Mouse (Mus musculus): ENCODE results near the gene Gm8773. TPM values are rescaled to one million over a fixed set of nuclear protein-coding genes. Genes with fewer than 3 reads are reported as not detected.

Gene Gm8773
- polyA plus RNA-seq, 1 experiment from 2014 or later: 0.95 TPM

DNA sequence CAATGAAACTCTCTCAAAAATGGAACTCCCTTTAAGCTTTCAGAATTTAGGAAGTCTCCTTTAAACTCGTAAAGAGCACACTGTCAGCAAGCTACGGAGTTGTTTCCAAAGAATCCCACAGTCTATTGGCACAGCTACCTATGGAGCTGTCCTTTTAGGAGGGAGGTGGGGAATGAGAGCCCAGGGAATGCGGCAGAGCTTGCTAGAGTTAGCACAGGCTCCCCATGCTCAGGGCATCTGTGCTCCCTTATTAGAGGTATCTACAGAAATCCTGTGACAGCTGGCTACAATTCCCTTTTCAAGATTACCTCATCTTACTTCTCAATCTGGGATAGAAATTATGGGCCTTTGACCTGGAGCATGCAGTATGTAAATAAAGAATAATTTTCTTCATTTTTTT lies 36.9 kb downstream of the Gm8773 start:
- Histone ChIP-seq H3K4me3 (no peak overlapping the region), H3K27ac (no peak overlapping the region), H3K4me2 (no peak overlapping the region), H3K36me3 (no peaks in the 10 kb centered on the region), H3K9me3 (no peaks in the 10 kb centered on the region), H3K27me3 (no peaks in the 10 kb centered on the region), H3K9ac (no peak overlapping the region), H3K4me1 (no peaks in the 10 kb centered on the region)
- no peak for ATAC-seq (ENCODE audit: insufficient number of reproducible peaks, low FRiP score, low TSS enrichment, low read depth)
- 41% methylated on average over 3 of the region's 3 CpGs for WGBS

- no peak overlapping the region for H3K4me2 ChIP-seq
- H3K36me3 ChIP-seq: no peaks in the 10 kb centered on the region
- WGBS: 49% methylated on average over 4 of the region's 4 CpGs
- no peaks in the 10 kb centered on the region for H3K27me3 ChIP-seq
- H3K4me3 ChIP-seq: no peak overlapping the region
- no peak overlapping the region for H3K9ac ChIP-seq
- H3K4me1 ChIP-seq: no peaks in the 10 kb centered on the region
- H3K27ac ChIP-seq: no peak overlapping the region
- H3K9me3 ChIP-seq: no peaks in the 10 kb centered on the region
- no peak for ATAC-seq (ENCODE audit: insufficient number of reproducible peaks, low FRiP score, low TSS enrichment, low read depth)
Observed at GRCm38 (mm10) chr5:5618329-5618728, 44.7 kb downstream of the Gm8773 start.

- no peaks in the 10 kb centered on the region for H3K4me1 ChIP-seq
- H3K27ac ChIP-seq: no peak overlapping the region
- no peaks in the 10 kb centered on the region for H3K27me3 ChIP-seq
- no peak for ATAC-seq (ENCODE audit: insufficient number of reproducible peaks, low FRiP score, low TSS enrichment, low read depth)
- H3K9me3 ChIP-seq: no peaks in the 10 kb centered on the region
- WGBS: 42% methylated on average over 3 of the region's 3 CpGs
- no peak overlapping the region for H3K4me3 ChIP-seq
- H3K4me2 ChIP-seq: no peak overlapping the region
- H3K9ac ChIP-seq: no peak overlapping the region
- H3K36me3 ChIP-seq: no peaks in the 10 kb centered on the region
Observed at GRCm38 (mm10) chr5:5625491-5625890, 51.9 kb downstream of the Gm8773 start.

Other genes with a start within 250 kb of the Gm8773 start
- gene Cdk14, start 153.5 kb upstream of the Gm8773 start, polyA plus RNA-seq (2015; fragmentation: Nextera tagmentation; extraction: Ambion mirVana): 18.0 and 19.2 TPM in 2 replicates
- gene 1700015F17Rik, start 94.7 kb upstream of the Gm8773 start, polyA plus RNA-seq (2015; fragmentation: Nextera tagmentation; extraction: Ambion mirVana): 0.26 TPM in 1 of 2 replicates, not detected in the other
- gene Cldn12, start 58.8 kb upstream of the Gm8773 start, polyA plus RNA-seq (2015; fragmentation: Nextera tagmentation; extraction: Ambion mirVana): 14.3 and 15.3 TPM in 2 replicates
- 18.9 and 20.2 TPM in 2 replicates for gene Gtpbp10, start 14.3 kb upstream of the Gm8773 start, polyA plus RNA-seq (2015; fragmentation: Nextera tagmentation; extraction: Ambion mirVana)
- 1.9 and 2.1 TPM in 2 replicates for gene Cfap69, start 90.4 kb downstream of the Gm8773 start, polyA plus RNA-seq (2015; fragmentation: Nextera tagmentation; extraction: Ambion mirVana)
- 4.2 and 4.6 TPM in 2 replicates for gene Steap2, start 120.8 kb downstream of the Gm8773 start, polyA plus RNA-seq (2015; fragmentation: Nextera tagmentation; extraction: Ambion mirVana)
- 5.2 and 5.3 TPM in 2 replicates for gene Steap1, start 175.5 kb downstream of the Gm8773 start, polyA plus RNA-seq (2015; fragmentation: Nextera tagmentation; extraction: Ambion mirVana)

Measured in limb, embryonic 15.5 days (tissue).